Mouse (Mus musculus) liver, adult 2 months (tissue): ENCODE data around the gene Ccdc170. TPM values are rescaled to one million over a fixed set of nuclear protein-coding genes. Genes with fewer than 3 reads are reported as not detected.
A peak's percentile ranks its signal among the peaks of the same experiment; 100 is the strongest.

Experiments used
- DNase-seq: peaks from one replicate; pipeline ENCODE4 v3.0.0-alpha.2; 2011; ENCODE audit warnings: low read depth, low spot score; ENCODE audit errors: extremely low read depth
- H3K27ac ChIP-seq: fragments of 200-500 bp; replicated peaks from 2 replicates; pipeline ENCODE4 v1.5.1; 2012; ENCODE audit warnings: low read depth, mild to moderate bottlenecking, control low read depth, inconsistent platforms, low read length; ENCODE audit not compliant: insufficient read depth
- H3K27me3 ChIP-seq: fragments of 200-500 bp; 2 replicates; pipeline ENCODE4 v1.6.1; 2012; ENCODE audit warnings: mild to moderate bottlenecking, moderate library complexity, low read length, inconsistent platforms; ENCODE audit not compliant: control insufficient read depth, insufficient read depth
- H3K36me3 ChIP-seq: fragments of 200-500 bp; 2 replicates; pipeline ENCODE4 v1.6.1; 2012; ENCODE audit warnings: low read length, inconsistent platforms; ENCODE audit not compliant: control insufficient read depth, insufficient read depth
- H3K4me1 ChIP-seq: fragments of 200-500 bp; 2 replicates; pipeline ENCODE4 v1.6.1; 2011; ENCODE audit warnings: low read length; ENCODE audit not compliant: control insufficient read depth, insufficient read depth
- H3K4me3 ChIP-seq: fragments of 200-500 bp; 2 replicates; pipeline ENCODE4 v1.5.1; 2011; ENCODE audit warnings: low read depth, mild to moderate bottlenecking, control low read depth, low read length, moderate library complexity; ENCODE audit not compliant: insufficient read depth
- H3K79me2 ChIP-seq: fragments of 200-500 bp; 2 replicates; pipeline ENCODE4 v1.6.1; 2012; ENCODE audit warnings: inconsistent platforms, mild to moderate bottlenecking, low read length, moderate library complexity; ENCODE audit not compliant: control insufficient read depth, insufficient read depth
- H3K9ac ChIP-seq: fragments of 200-500 bp; 2 replicates; pipeline ENCODE4 v1.6.1; 2012; ENCODE audit warnings: low read depth, mild to moderate bottlenecking, control low read depth, inconsistent platforms, low read length
- CTCF ChIP-seq: fragments of 200-500 bp; IDR thresholded peaks from 2 replicates; pipeline ENCODE4 v1.5.1; 2011; ENCODE audit warnings: low read depth, low read length, control low read depth
- POLR2A ChIP-seq: fragments of 200-500 bp; IDR thresholded peaks from 2 replicates; pipeline ENCODE4 v1.6.1; 2011; ENCODE audit warnings: low read length, control low read depth; ENCODE audit not compliant: insufficient read depth; ENCODE audit errors: extremely low read depth
- WGBS: fragments of 180-500 bp; shearing (Covaris S2); methylation state at CpG from one replicate; pipeline ENCODE4 v1.1.7; 2018; 5-methylcytosine and 5-hydroxymethylcytosine counted together
- polyA plus RNA-seq: library from polyadenylated mRNA; depleted of rRNA; stranded (reverse); fragments of >200 nt; gene quantifications from 2 replicates; pipeline ENCODE4 v1.2.3, GENCODE M21; 2012
- total RNA-seq: library from RNA; depleted of rRNA; stranded (reverse); fragments of >200 nt; gene quantifications from 2 replicates; pipeline ENCODE4 v1.2.3, GENCODE M21; 2014

Ccdc170 gene
- total and polyA plus RNA-seq, 2 experiments, result not detected

DNA sequence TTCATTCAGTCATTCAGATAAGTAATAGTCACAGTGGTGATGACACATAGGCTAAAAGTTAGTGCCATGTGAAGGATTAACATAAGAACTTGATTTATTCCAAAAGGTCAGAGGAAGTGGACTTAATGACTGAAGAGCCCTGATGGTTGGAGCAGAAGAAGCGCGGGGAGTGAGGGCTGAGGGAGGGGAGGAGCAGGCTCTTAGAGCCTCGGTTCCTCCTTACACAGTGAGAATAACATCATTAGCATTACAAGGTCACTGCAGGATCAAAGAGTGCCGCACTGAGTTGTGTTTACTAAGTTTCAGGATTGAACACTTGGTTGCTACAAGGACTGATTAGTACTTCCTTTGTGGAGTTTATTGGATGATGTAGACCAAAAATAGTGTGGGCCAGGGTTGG, 10.6 kb downstream of the Ccdc170 start:
- Histone ChIP-seq H3K4me1 (peaks cover 3% of the 10 kb centered on the region; the same call in 1 of the 2 replicates), H3K79me2 (no peaks in the 10 kb centered on the region)
- WGBS, result 43% methylated on average over 4 of the region's 4 CpGs

DNA sequence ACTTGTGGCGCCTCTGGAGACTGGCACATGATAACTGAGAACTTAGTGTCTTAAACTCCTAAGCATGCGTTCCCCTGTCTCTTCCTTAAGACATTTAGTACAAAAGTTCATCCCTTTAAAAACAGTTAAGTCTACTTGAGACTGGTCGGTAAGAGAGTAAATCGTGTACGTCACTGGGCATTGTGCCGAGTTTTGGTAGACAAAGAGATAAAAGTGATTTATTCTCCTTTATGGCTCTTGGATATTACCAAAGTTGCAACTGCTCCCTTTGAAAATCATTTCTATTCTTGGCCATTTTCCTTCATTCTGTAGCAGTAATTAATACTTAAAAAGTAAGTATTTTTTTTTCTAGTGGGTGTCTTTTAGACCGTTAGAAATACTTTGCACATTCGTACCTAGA, 20.9 kb downstream of the Ccdc170 start:
- Histone ChIP-seq H3K36me3 (no peaks in the 10 kb centered on the region), H3K79me2 (no peaks in the 10 kb centered on the region), H3K27ac (no peak overlapping the region), H3K4me1 (no peaks in the 10 kb centered on the region), H3K4me3 (no peak overlapping the region), H3K27me3 (no peaks in the 10 kb centered on the region), H3K9ac (no peak overlapping the region)
- no peak for TF ChIP-seq CTCF
- WGBS, result 93% methylated on average over 8 of the region's 8 CpGs
- no peak for DNase-seq

More for the DNA sequence above, 10.6 kb downstream of the Ccdc170 start:
- TF ChIP-seq POLR2A (no peak), CTCF (no peak)
- Histone ChIP-seq H3K27ac (no peak overlapping the region), H3K36me3 (no peaks in the 10 kb centered on the region), H3K27me3 (no peaks in the 10 kb centered on the region), H3K4me3 (no peak overlapping the region), H3K9ac (no peak overlapping the region)
- DNase-seq, result no peak

DNA sequence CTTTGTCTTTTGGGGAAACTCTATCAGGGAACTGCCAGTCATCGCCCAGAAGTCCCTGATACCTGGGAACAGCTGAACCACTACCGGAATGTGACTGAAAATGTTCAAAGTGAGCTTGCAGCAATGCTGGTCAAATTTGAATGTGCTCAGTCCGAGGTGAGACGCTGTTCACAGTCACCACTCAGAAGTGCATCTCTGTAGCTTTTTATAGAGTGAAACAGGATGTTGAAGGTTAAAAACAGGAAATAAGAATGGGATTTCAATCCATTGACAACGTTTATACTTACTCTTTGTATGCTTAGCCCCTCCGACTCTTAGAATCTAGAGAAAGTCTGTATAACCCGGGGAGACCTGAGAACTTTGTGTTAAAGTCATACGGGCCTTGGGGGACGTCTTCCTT, 30.4 kb downstream of the Ccdc170 start:
- Histone ChIP-seq H3K9ac (no peak overlapping the region), H3K36me3 (no peaks in the 10 kb centered on the region), H3K79me2 (no peaks in the 10 kb centered on the region), H3K4me1 (no peaks in the 10 kb centered on the region), H3K4me3 (no peak overlapping the region), H3K27me3 (peaks cover 2% of the 10 kb centered on the region; the same call in 1 of the 2 replicates), H3K27ac (no peak overlapping the region)
- WGBS, result 81% methylated on average over 9 of the region's 9 CpGs
- no peak for TF ChIP-seq CTCF
- no peak for TF ChIP-seq POLR2A
- no peak for DNase-seq

DNA sequence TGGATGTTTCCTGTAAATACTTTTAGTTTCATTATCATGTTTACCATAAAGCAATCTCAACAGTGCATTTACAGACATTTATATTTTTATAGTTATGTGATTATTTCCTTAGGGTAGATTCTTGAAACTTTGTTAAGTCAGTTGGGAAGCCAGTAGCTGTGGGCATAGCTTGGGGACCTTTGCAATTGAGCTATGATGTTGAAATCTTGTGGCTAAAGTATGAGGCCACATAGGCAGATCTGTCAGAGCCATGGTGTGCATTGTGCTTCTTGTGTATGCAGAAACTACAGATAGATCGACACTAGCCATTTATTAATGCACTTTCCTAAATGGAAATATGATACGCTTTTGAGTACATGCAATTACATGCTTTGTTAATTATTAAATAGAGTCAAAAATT, 35.3 kb downstream of the Ccdc170 start:
- H3K36me3 ChIP-seq, result no peaks in the 10 kb centered on the region
- H3K27ac ChIP-seq, result no peak overlapping the region
- no peak overlapping the region for H3K9ac ChIP-seq
- no peak for DNase-seq
- no peak overlapping the region for H3K4me3 ChIP-seq
- WGBS, result 93% methylated on average over 2 of the region's 2 CpGs
- peaks cover 2% of the 10 kb centered on the region; the same call in 1 of the 2 replicates for H3K27me3 ChIP-seq
- H3K79me2 ChIP-seq, result no peaks in the 10 kb centered on the region
- TF ChIP-seq POLR2A, result no peak
- no peak for TF ChIP-seq CTCF
- no peaks in the 10 kb centered on the region for H3K4me1 ChIP-seq

DNA sequence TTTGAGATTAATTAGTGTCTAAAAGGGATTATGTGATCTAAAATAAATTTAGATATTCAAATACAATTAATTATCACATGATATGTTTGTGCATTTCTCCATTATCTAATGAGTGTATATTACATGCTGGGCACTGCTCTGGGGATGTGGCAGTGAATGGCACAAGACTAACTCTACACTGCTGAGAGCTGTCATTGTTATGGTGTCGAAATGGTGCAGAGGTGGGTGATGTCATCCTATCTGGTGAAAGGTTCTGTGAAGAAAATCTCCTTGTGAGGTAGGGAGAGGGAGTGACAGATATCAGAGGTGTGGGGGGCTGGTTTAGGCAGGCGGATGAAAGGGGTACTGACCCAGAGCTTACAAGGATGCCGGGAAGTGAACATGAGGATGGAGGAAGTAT, 37.3 kb downstream of the Ccdc170 start:
- no peak for DNase-seq
- H3K4me3 ChIP-seq, result no peak overlapping the region
- H3K36me3 ChIP-seq, result no peaks in the 10 kb centered on the region
- 87% methylated on average over 3 of the region's 3 CpGs for WGBS
- H3K27me3 ChIP-seq, result peaks cover 2% of the 10 kb centered on the region; the same call in 1 of the 2 replicates
- no peaks in the 10 kb centered on the region for H3K79me2 ChIP-seq
- H3K9ac ChIP-seq, result no peak overlapping the region
- H3K4me1 ChIP-seq, result no peaks in the 10 kb centered on the region
- no peak overlapping the region for H3K27ac ChIP-seq
- TF ChIP-seq CTCF, result no peak
- TF ChIP-seq POLR2A, result no peak

DNA sequence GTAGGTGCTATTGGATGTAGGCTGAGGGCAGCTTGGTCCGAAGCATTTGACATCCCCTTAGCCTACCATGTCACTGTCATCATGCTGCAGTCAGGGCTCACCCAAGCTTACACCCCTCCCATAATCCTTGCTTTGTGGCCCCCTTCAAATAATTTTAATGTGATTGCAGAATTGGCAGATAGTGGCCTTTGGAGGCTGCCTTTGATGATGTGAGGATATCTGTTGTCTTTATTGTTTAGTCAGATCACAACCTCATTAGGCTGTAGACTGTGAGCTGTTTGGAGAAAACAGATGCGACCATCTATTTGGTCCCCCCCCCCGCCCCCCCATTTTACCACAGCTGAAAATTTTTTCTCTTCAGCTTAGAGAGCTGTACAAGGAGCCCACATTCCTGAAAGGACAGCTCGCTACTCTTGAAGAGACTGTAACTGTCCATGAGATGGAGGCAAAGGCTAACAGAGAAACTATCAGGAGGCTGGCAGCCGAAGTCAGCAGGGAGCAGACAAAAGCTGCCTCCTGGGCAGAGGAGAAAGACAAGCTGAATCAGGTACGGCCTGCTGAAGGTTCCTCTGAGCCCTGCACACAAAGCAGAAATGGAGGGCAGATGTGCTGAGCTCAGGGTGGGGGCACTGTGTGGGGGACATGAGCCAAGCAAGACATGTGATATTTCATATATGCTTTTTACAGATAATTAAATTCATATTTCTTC, 38.2 kb downstream of the Ccdc170 start:
- WGBS, result 64% methylated on average over 6 of the region's 6 CpGs
- H3K9ac ChIP-seq, result no peak overlapping the region
- DNase-seq, result no peak
- no peaks in the 10 kb centered on the region for H3K36me3 ChIP-seq
- no peaks in the 10 kb centered on the region for H3K27me3 ChIP-seq
- no peak overlapping the region for H3K4me3 ChIP-seq
- H3K79me2 ChIP-seq, result no peaks in the 10 kb centered on the region
- no peaks in the 10 kb centered on the region for H3K4me1 ChIP-seq
- TF ChIP-seq CTCF (0 out of 2 replicates have a peak, but pooled peaks have one; percentile 2), POLR2A (no peak)
- H3K27ac ChIP-seq, result no peak overlapping the region
